In the genomic region with DNA sequence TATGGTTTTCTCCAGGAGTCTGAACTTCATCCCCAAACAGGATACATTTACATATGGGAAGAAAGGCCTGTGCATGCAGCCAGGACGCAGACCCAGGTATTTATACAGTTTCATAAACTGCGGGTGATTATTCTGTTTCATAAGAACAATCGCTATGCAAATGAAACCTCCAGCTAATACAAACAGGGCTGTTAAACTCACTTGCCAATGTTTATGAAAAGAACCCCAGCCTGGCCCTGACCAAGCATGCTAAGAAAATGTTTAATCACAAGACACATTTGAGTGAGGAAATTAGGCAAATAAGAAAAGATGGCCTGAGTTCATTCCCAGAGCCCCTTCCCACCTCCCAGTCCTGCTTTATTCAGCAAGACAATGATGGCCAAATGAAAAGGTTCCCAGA, we compare ENCODE assay signal across 13 mouse cellular contexts. TPM values are rescaled to one million over a fixed set of nuclear protein-coding genes. Genes with fewer than 3 reads are reported as not detected.
DNase-seq lines count a peak whose midpoint lies in the region; ATAC-seq and TF ChIP-seq lines count a peak whose summit lies in the region.
"Had no signal": no experiment of that assay in that cellular context is flagged by ENCODE, and none has a peak within 500 bp of the region (broad histone marks: within the 10 kb centered on the region; RNA-seq: fewer than 3 reads in every experiment).

No protein-coding gene starts in this region.

- no peak for TF ChIP-seq CTCF in lung, postnatal 0 days (IDR thresholded peaks at IDR 0.05)

- H3K4me1 ChIP-seq in lung, embryonic 15.5 days, result peaks cover 55% of the 10 kb centered on the region
- peaks cover 16% of the 10 kb centered on the region; the same call in 1 of the 2 replicates for H3K4me1 ChIP-seq in lung, postnatal 0 days (ENCODE audit: insufficient read depth, low read depth, low read length)
- H3K4me1 ChIP-seq in embryonic facial prominence, embryonic 15.5 days, result peaks cover 64% of the 10 kb centered on the region
- H3K4me1 ChIP-seq in hindbrain, embryonic 15.5 days (replicated peaks), result peaks cover 71% of the 10 kb centered on the region
- H3K4me1 ChIP-seq in neural tube, embryonic 13.5 days (replicated peaks), result peaks cover 75% of the 10 kb centered on the region

- no peak overlapping the region for H3K9ac ChIP-seq in lung, embryonic 15.5 days
- no peak overlapping the region for H3K9ac ChIP-seq in lung, postnatal 0 days (replicated peaks; ENCODE audit: low read depth)
- H3K9ac ChIP-seq in embryonic facial prominence, embryonic 15.5 days, result no peak overlapping the region
- no peak overlapping the region for H3K9ac ChIP-seq in hindbrain, embryonic 15.5 days
- no peak overlapping the region for H3K9ac ChIP-seq in neural tube, embryonic 13.5 days
- H3K9ac ChIP-seq: heart, embryonic 13.5 days; liver, embryonic 14.5 days had no signal

- no peak for DNase-seq in lung, postnatal 0 days (ENCODE audit: low spot score)
- DNase-seq in MN1 (ENCODE audit: low spot score), result no peak
- DNase-seq in left cerebral cortex, postnatal 25 days (ENCODE audit: low spot score in 2 of 2), result no peak
- DNase-seq: embryo, embryonic 11 days; gastrocnemius, postnatal 25 days; layer of hippocampus, adult 9-11 months had no signal

- no peak for ATAC-seq in lung, embryonic 15.5 days (ENCODE audit: borderline replicate concordance, extremely low read depth, low FRiP score, low TSS enrichment)
- ATAC-seq in lung, postnatal 0 days, result no peak
- no peak for ATAC-seq in embryonic facial prominence, embryonic 15.5 days (ENCODE audit: insufficient number of reproducible peaks, low FRiP score, low TSS enrichment, low read depth)
- ATAC-seq in hindbrain, embryonic 15.5 days (ENCODE audit: low FRiP score, low read depth), result no peak
- no peak for ATAC-seq in neural tube, embryonic 13.5 days (ENCODE audit: low read depth)

- H3K36me3 ChIP-seq in lung, embryonic 15.5 days, result no peaks in the 10 kb centered on the region
- no peaks in the 10 kb centered on the region for H3K36me3 ChIP-seq in lung, postnatal 0 days (ENCODE audit: insufficient read depth, low read length)
- no peaks in the 10 kb centered on the region for H3K36me3 ChIP-seq in embryonic facial prominence, embryonic 15.5 days
- H3K36me3 ChIP-seq in hindbrain, embryonic 15.5 days, result no peaks in the 10 kb centered on the region
- H3K36me3 ChIP-seq in neural tube, embryonic 13.5 days, result no peaks in the 10 kb centered on the region
- H3K36me3 ChIP-seq: heart, embryonic 13.5 days had no signal

- no peaks in the 10 kb centered on the region for H3K9me3 ChIP-seq in lung, embryonic 15.5 days
- H3K9me3 ChIP-seq in lung, postnatal 0 days (ENCODE audit: low read length), result no peaks in the 10 kb centered on the region
- H3K9me3 ChIP-seq in embryonic facial prominence, embryonic 15.5 days (replicated peaks), result no peaks in the 10 kb centered on the region
- H3K9me3 ChIP-seq in hindbrain, embryonic 15.5 days, result no peaks in the 10 kb centered on the region
- H3K9me3 ChIP-seq in neural tube, embryonic 13.5 days, result no peaks in the 10 kb centered on the region
- H3K9me3 ChIP-seq: heart, embryonic 13.5 days had no signal

- H3K27me3 ChIP-seq in lung, embryonic 15.5 days, result no peaks in the 10 kb centered on the region
- no peaks in the 10 kb centered on the region for H3K27me3 ChIP-seq in lung, postnatal 0 days (replicated peaks; ENCODE audit: insufficient read depth, low read length)
- H3K27me3 ChIP-seq in embryonic facial prominence, embryonic 15.5 days, result no peaks in the 10 kb centered on the region
- H3K27me3 ChIP-seq in hindbrain, embryonic 15.5 days, result no peaks in the 10 kb centered on the region
- no peaks in the 10 kb centered on the region for H3K27me3 ChIP-seq in neural tube, embryonic 13.5 days
- H3K27me3 ChIP-seq: heart, embryonic 13.5 days had no signal

- intact Hi-C loops in left cerebral cortex, postnatal 25 days (cut with DNase I), result no loop called here

- H3K4me2 ChIP-seq in lung, embryonic 15.5 days, result no peak overlapping the region
- no peak overlapping the region for H3K4me2 ChIP-seq in lung, postnatal 0 days (replicated peaks; ENCODE audit: low read depth, low read length)
- H3K4me2 ChIP-seq in embryonic facial prominence, embryonic 15.5 days (replicated peaks), result no peak overlapping the region
- no peak overlapping the region for H3K4me2 ChIP-seq in hindbrain, embryonic 15.5 days
- no peak overlapping the region for H3K4me2 ChIP-seq in neural tube, embryonic 13.5 days

- H3K4me3 ChIP-seq in lung, embryonic 15.5 days, result no peak overlapping the region
- no peak overlapping the region for H3K4me3 ChIP-seq in lung, postnatal 0 days (ENCODE audit: low read depth, low read length)
- H3K4me3 ChIP-seq in embryonic facial prominence, embryonic 15.5 days (replicated peaks), result no peak overlapping the region
- no peak overlapping the region for H3K4me3 ChIP-seq in hindbrain, embryonic 15.5 days
- H3K4me3 ChIP-seq in neural tube, embryonic 13.5 days, result no peak overlapping the region
- H3K4me3 ChIP-seq: heart, embryonic 13.5 days had no signal

- no peak for TF ChIP-seq EP300 in lung, postnatal 0 days (IDR thresholded peaks at IDR 0.05)

- 55% methylated on average over 3 of the region's 3 CpGs for WGBS in lung, embryonic 15.5 days
- WGBS in lung, postnatal 0 days, result 75% methylated on average over 3 of the region's 3 CpGs
- 69% methylated on average over 3 of the region's 3 CpGs for WGBS in embryonic facial prominence, embryonic 15.5 days
- WGBS in hindbrain, embryonic 15.5 days, result 35% methylated on average over 3 of the region's 3 CpGs
- WGBS in neural tube, embryonic 13.5 days, result 53% methylated on average over 3 of the region's 3 CpGs

- H3K27ac ChIP-seq in lung, embryonic 15.5 days, result peak overlapping the region; percentile 90
- no peak overlapping the region for H3K27ac ChIP-seq in lung, postnatal 0 days (ENCODE audit: low read length)
- H3K27ac ChIP-seq in embryonic facial prominence, embryonic 15.5 days (replicated peaks), result peak overlapping the region; percentile 89; the same call in 1 of the 2 replicates
- peak overlapping the region; percentile 66; the same call in 1 of the 2 replicates for H3K27ac ChIP-seq in hindbrain, embryonic 15.5 days (replicated peaks)
- H3K27ac ChIP-seq in neural tube, embryonic 13.5 days (replicated peaks), result peak overlapping the region; percentile 81; the same call in 1 of the 2 replicates
- H3K27ac ChIP-seq: liver, embryonic 14.5 days had no signal

RNA-seq across cellular contexts. Expression of gene Zfp423, which starts 22.2 kb away (rescaled TPM):
- polyA plus RNA-seq in lung, embryonic 15.5 days (2015; fragmentation: Nextera tagmentation; extraction: Ambion mirVana), result 7.3 and 9.9 TPM in 2 replicates
- polyA plus RNA-seq in lung, postnatal 0 days (2015; fragmentation: Nextera tagmentation; extraction: Ambion mirVana), result 2.1 and 3.5 TPM in 2 replicates
- 20.5 and 21.0 TPM in 2 replicates for polyA plus RNA-seq in embryonic facial prominence, embryonic 15.5 days (2015; fragmentation: Nextera tagmentation; extraction: Ambion mirVana)
- polyA plus RNA-seq in hindbrain, embryonic 15.5 days (2015; fragmentation: Nextera tagmentation; extraction: Ambion mirVana), result 28.6 and 33.4 TPM in 2 replicates
- polyA plus RNA-seq in neural tube, embryonic 13.5 days (2015; fragmentation: Nextera tagmentation; extraction: Ambion mirVana), result 35.5 and 57.9 TPM in 2 replicates
- total RNA-seq in left cerebral cortex, postnatal 25 days (2021), result 10 to 100 TPM; 25.3 TPM
- total RNA-seq: monocyte, adult 5-6 weeks had no signal
